Mouse (Mus musculus) regulatory T cell (primary cell): ENCODE measurements around the gene Thra.
"Not testable (repeated sequence)": the region's sequence is repeated elsewhere in the genome, so short reads cannot be mapped to it uniquely, and the experiment has no call there.

ENCODE experiments used
- in situ Hi-C: fragments of 300-600 bp; cut with MboI, MseI; formaldehyde crosslinking; loops from one replicate; pipeline ENCODE4 v1.15.1; 2025; ENCODE audit warnings: high pct_unique_total_duplicates

Gene Thra

DNA sequence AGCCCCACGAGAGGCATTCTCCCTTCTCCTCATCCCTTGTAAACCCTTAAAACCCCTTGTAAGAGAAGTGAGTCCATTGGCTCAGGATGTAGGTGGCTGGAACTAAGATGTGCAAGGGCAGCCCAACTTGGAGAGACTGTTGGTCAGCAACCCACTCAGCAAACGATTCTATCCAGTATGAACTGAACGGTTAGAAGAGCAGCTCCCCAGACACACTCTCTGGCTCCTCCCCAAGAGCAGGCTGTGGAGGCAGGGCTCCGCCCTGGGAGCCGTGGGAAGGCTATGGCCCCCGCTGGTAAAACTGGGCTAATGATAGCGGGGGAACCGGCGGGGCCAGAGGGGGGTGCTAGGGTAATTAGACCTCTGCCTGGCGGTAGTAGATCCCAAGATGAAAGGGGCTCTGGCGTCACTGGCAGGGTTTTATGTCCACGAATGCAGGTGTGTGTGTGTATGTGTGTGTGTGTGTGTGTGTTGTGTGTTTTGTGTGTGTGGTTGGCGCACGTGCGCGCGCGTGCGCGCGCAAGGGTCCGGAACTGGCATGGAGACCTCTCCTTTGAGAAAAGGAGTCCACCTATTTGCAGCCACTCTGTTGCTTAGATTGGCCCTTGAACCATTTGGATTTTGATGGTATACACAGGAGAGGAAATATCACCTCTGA is at the start of gene Thra:
Thra (plus strand) TSS at position 246 of the 658 bp plus-strand sequence.
- in situ Hi-C loops, result no loop called here

GRCm38 (mm10) chr11:98693201-98693600 is 47.2 kb upstream of the Thra start:
- in situ Hi-C loops, result loop anchor here (5.0 to 10.0 kb wide), 2 partner anchors 58 to 134 kb away; no protein-coding TSS in a partner anchor

DNA sequence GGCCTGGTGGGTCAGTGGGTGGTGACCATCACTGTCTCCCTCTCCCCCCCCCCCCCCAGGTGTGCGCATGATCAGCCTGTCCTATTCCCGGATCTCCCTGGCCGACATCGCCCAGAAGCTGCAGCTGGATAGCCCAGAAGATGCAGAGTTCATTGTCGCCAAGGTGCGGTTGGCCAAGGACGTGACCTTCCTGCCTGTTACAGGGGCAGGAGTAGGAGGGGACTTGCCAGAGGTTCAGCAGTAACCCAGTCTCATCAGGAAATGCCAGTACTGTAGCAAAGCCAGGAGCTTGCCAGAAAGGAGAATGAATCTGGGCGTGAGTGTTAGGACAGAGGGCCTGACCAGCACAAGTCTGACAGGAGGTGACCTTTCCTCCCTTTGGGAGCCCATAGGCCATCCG is 46.7 kb upstream of the Thra start:
- in situ Hi-C loops, result loop anchor here (5.0 to 10.0 kb wide), 2 partner anchors 59 to 134 kb away; no protein-coding TSS in a partner anchor

GRCm38 (mm10) chr11:98694301-98694700 is 46.1 kb upstream of the Thra start:
- in situ Hi-C loops, result loop anchor here (5.0 to 10.0 kb wide), 2 partner anchors 60 to 133 kb away; no protein-coding TSS in a partner anchor

GRCm38 (mm10) chr11:98695408-98695807 is 45.0 kb upstream of the Thra start:
- in situ Hi-C loops, result loop anchor here (10.0 kb wide), 1 partner anchor 61 kb away; no protein-coding TSS in a partner anchor

- in situ Hi-C loops, result loop anchor here (10.0 kb wide), 1 partner anchor 62 kb away; no protein-coding TSS in a partner anchor
These were observed 43.8 kb upstream of the Thra start for GRCm38 (mm10) chr11:98696454-98697216.

- in situ Hi-C loops, result loop anchor here (10.0 kb wide), 1 partner anchor 62 kb away; no protein-coding TSS in a partner anchor
These were observed 43.2 kb upstream of the Thra start for GRCm38 (mm10) chr11:98697225-98697624.

GRCm38 (mm10) chr11:98698849-98699640 is 41.4 kb upstream of the Thra start:
- in situ Hi-C loops, result loop anchor here (10.0 kb wide), 1 partner anchor 64 kb away; no protein-coding TSS in a partner anchor

DNA sequence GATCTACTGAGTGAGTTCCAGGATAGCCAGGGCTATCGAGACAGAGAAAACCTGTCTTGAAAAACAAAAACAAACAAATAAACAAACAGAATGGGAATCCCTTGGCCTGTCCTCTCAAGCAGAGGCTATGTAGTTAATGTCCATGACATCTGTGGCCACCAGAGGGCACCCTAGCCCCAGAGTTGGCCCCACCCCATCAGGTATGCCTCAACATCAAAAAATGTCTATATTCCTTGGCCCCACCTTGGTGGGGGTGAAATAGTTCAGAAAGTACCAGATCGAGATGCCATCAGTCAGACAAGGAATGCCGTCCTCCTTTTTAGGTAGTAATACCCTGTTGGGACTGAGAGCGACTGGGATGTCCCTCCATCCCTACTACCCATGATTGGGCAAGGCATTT is 40.5 kb upstream of the Thra start:
- in situ Hi-C loops, result loop anchor here (5.0 to 10.0 kb wide), 2 partner anchors 62 to 65 kb away; no protein-coding TSS in a partner anchor

DNA sequence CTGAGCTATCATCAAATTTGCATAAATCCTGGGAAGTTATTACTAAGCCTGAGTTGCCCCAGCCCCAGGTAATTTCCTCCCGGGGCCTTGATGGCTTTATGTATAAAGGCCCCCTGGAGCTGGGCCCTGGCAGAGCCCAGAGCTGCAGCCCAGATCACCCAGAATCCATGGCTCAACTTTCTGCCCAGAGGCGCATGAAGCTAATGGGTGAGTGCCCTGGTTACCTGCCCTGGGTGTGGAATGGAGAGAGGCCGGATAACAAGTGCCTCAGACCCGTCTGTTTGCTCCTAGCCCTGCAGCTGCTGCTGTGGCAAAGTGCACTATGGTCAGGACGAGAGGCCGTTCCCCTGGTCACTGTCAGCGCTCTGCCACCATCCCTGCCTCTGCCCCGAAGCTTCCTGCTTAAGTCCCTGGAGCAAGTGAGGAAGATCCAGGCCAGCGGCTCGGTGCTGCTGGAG is 39.2 kb upstream of the Thra start, which contains the start of gene Csf3:
Csf3 (plus strand) TSS at position 51 of the 458 bp plus-strand sequence.
- in situ Hi-C loops, result loop anchor here (5.0 kb wide), 1 partner anchor 61 kb away; no protein-coding TSS in a partner anchor

GRCm38 (mm10) chr11:98702323-98702722 is 38.1 kb upstream of the Thra start:
- in situ Hi-C loops, result loop anchor here (5.0 kb wide), 1 partner anchor 60 kb away; no protein-coding TSS in a partner anchor

DNA sequence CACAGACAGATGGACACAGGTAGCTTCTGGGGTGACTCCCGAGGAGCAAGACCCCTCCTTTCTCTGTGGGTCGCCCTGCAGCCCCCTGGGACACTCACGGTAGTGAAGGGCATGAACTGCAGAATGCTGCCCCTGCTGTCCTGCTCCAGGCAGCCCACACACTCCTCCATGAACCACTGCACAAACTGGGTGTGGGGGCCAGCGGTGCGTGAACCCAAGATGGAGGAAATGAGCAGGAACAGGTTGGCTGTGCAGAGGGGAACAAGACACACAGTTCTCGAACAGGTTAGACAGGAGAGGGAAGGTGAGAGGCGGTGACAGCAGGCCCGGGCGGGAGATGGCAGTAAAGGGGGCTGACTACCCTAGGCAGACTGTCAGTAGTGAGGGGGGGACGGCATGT is 35.4 kb upstream of the Thra start:
- in situ Hi-C loops, result no loop called here

GRCm38 (mm10) chr11:98707401-98708281 is 32.8 kb upstream of the Thra start:
- in situ Hi-C loops, result no loop called here

DNA sequence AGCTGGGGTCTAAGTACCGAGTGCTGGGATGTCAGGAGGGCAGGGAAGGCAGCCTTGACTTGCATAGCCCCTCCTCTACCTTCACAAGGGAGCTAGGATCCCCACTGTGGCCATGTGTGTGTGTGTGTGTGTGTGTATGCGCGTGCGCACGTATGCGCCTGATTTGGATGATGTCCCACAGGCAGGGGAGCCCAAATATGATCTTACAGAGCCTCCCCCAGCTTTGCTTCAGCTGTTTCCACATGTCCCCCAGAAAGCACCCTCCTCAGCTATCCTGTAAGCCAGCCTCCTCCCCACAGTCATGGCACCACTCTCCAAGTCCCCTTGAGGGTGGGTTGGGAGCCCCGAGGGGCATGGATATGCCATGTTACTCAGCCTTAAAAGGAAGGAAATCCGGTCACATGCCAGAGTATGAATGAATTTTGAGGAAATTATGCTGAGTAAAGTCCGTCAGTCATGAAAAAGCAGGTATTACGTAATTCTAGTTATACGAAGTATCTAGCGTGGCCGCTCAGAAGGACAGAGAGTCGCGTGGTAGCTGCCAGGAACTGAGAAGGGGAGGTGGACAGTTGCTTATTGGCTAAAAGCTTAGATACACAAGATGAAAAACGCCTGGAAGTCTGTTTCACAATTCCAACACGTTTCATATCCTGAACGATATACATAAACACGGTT is 32.0 kb upstream of the Thra start:
- in situ Hi-C loops, result no loop called here

- in situ Hi-C loops, result no loop called here
These were observed 31.3 kb upstream of the Thra start for GRCm38 (mm10) chr11:98709001-98709741.

DNA sequence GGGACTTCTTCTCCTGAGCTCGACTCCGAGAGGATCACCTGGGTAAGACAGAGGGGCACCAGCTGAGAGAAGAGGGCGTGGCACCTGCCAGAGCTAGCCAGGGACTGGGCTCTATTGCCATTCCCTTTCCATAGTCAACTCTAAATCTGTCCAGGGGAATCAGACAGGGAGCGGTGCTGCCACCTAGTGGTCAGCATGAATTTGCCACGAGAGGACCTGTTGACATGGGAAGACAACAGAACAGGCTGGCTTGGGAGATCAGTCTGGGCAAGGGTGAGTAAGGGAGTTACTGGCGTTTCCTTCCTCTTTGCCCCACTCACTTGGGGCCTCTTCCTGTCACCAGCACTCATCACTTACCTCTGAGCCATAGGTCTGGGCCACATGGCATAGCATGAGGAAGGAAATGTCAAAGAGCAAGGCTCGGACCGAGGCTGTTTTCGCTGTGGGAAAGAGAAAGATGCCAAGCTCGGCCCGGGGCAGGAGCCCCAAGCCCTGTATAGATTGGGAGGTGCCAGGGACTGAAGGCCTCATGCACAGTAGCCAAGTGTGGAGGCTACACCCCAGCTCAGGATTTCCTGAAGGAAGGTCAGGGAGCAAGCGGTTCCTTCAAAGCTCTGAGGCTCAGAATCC is 29.9 kb upstream of the Thra start:
- in situ Hi-C loops, result no loop called here

GRCm38 (mm10) chr11:98711046-98711434 is 29.4 kb upstream of the Thra start:
- in situ Hi-C loops, result no loop called here

DNA sequence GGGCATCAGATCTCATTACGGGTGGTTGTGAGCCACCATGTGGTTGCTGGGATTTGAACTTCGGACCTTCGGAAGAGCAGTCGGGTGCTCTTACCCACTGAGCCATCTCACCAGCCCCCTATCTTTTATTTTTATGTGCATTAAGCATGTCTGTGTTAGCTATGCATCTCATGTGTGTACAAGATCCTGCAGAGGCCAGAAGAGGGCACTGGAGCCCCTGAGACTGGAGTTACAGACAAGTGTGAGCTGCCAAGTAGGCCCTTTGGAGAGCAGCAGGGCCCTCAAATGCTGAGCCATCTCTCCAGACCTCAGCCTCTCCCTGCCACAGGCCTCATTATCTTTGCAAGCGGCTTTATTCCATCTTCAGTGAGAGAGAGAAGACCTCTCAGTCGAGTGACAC is 28.4 kb upstream of the Thra start:
- in situ Hi-C loops, result not testable (repeated sequence)

GRCm38 (mm10) chr11:98713703-98714102 is 26.7 kb upstream of the Thra start:
- in situ Hi-C loops, result no loop called here
